Mouse (Mus musculus) C2C12 (cell line): ENCODE data around the gene Nob1. TPM values are rescaled to one million over a fixed set of nuclear protein-coding genes. Genes with fewer than 3 reads are reported as not detected.

Source experiments
- H3K27me3 ChIP-seq: one replicate; pipeline ENCODE4 v1.6.1; 2011; ENCODE audit not compliant: control insufficient read depth, insufficient read depth, insufficient read length
- H3K36me3 ChIP-seq: one replicate; pipeline ENCODE4 v1.6.1; 2011; ENCODE audit not compliant: control insufficient read depth, insufficient read depth
- H3K4me3 ChIP-seq: one replicate; pipeline ENCODE4 v1.5.1; 2011; ENCODE audit warnings: mild to moderate bottlenecking, control low read depth; ENCODE audit not compliant: poor library complexity, insufficient read depth, severe bottlenecking
- H3K79me2 ChIP-seq: one replicate; pipeline ENCODE4 v1.6.1; 2011; ENCODE audit not compliant: control insufficient read depth, insufficient read depth
- H3K79me3 ChIP-seq: one replicate; pipeline ENCODE4 v1.6.1; 2011; ENCODE audit warnings: low read depth, control low read depth
- H3ac ChIP-seq: one replicate; pipeline ENCODE3; 2011; ENCODE audit warnings: low read depth; ENCODE audit not compliant: control insufficient read depth, insufficient read length
- CEBPB ChIP-seq: IDR thresholded peaks from one replicate; pipeline ENCODE4 v1.6.1; 2011; ENCODE audit warnings: low read depth, mild to moderate bottlenecking, control low read depth, moderate library complexity
- CTCF ChIP-seq: IDR thresholded peaks from one replicate; pipeline ENCODE4 v1.5.1; 2011; ENCODE audit not compliant: control insufficient read depth, insufficient read depth, insufficient read length
- FOSL1 ChIP-seq: IDR thresholded peaks from one replicate; pipeline ENCODE4 v1.8.0; 2011; ENCODE audit warnings: mild to moderate bottlenecking, low read length; ENCODE audit not compliant: poor library complexity, insufficient read depth, severe bottlenecking
- MAX ChIP-seq: IDR thresholded peaks from one replicate; pipeline ENCODE4 v1.6.1; 2011; ENCODE audit warnings: mild to moderate bottlenecking, control low read depth
- MYOD1 ChIP-seq: IDR thresholded peaks from one replicate; pipeline ENCODE4 v1.6.1; 2011; ENCODE audit warnings: low read depth; ENCODE audit not compliant: control insufficient read depth, insufficient read length
- MYOG ChIP-seq: IDR thresholded peaks from one replicate; pipeline ENCODE4 v1.6.1; 2011; ENCODE audit not compliant: control insufficient read depth, insufficient read length; ENCODE audit errors: extremely low read depth
- USF1 ChIP-seq: IDR thresholded peaks from one replicate; pipeline ENCODE4 v1.6.1; 2011; ENCODE audit warnings: low read depth, mild to moderate bottlenecking, control low read depth, moderate library complexity
- polyA plus RNA-seq: library from polyadenylated mRNA; unstranded; fragments of >200 nt; fragmentation: generic; extraction: Trizol; gene quantifications from one replicate; pipeline ENCODE4 v1.2.1, GENCODE M21; 2012; ENCODE audit warnings: missing spikeins

The Nob1 gene
- polyA plus RNA-seq, 1 experiment: 94.5 TPM

DNA sequence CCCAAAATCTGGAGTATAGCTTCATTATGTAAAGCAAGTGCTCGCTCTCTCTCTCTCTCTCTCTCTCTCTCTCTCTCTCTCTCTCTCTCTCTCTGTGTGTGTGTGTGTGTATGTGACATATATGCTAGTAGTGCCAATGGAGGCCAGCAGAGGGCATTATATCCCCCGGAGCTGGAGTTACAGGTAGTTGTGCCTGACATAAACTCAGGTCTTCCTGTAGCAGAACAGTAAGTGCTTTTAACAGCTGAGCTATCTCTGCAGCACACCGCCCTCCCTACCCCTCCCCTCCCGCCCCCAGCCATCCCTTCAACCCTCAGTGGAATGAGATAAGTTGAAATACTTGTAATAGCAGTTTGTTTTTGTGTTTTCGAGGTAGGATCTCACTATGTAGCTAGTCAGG is 41.8 kb upstream of the Nob1 start:
- no peaks in the 10 kb centered on the region for H3K79me2 ChIP-seq
- no peaks in the 10 kb centered on the region for H3K27me3 ChIP-seq
- TF ChIP-seq FOSL1 (no peak), MYOD1 (no peak), USF1 (no peak), MAX (no peak), CTCF (no peak), CEBPB (no peak), MYOG (no peak)
- H3K4me3 ChIP-seq: no peak overlapping the region
- H3K79me3 ChIP-seq: no peaks in the 10 kb centered on the region
- H3K36me3 ChIP-seq: peaks cover 21% of the 10 kb centered on the region
- H3ac ChIP-seq: no peak overlapping the region

DNA sequence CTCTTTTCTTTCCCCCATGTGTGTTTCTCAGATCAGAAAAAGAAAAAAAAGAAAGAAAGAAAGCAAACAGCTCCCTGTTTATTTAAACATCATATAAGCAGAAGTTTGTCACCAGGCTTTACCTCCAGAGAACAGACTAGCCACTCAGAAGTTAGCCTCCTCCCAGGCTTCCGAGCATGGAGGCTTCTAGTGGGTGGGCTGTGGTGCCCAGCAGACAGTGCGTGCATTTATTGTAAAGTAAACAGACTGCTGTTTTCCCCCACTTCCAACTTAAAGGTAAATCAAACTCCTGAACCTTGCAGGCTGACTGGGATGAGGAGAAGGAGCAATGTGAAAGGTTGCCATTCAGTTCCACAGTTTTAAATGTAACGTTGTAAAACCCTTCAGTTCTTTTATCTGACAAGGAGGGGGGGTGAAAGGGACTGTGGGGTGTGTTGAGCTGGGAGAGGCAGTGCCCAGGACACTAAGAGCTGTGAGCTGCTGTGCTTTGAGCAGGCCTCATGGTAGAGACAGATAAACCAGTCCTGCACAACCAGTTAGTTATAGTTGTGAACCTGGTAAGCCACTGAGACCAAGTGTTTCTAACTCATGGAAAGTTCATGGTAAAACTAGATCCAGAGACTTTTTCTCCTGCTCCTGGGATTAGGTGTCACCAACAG is 40.6 kb upstream of the Nob1 start:
- peaks cover 21% of the 10 kb centered on the region for H3K36me3 ChIP-seq

DNA sequence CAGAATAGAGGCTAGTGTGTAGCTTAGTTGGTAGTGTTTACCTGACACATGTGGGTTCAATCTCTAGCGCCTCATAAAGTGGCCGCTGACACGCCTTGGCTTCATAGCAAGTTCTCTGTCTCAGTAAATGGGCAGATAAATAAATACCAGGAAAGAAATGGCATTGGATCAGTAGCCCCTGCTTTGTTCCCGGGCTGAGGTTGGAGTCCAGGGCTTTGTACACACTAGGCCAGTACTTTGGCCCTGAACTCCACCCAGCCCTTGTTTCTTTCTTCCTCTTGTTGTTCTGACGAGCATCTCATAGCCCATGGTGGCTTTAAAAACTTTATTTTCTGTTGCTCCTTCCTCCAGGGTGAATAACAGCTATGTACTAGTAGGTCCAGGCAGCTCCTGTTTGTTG is 37.6 kb upstream of the Nob1 start:
- no peak overlapping the region for H3K4me3 ChIP-seq
- no peaks in the 10 kb centered on the region for H3K79me3 ChIP-seq
- H3K27me3 ChIP-seq: no peaks in the 10 kb centered on the region
- no peak overlapping the region for H3ac ChIP-seq
- TF ChIP-seq MYOG (no peak), MYOD1 (no peak), FOSL1 (no peak), MAX (no peak), CTCF (no peak), CEBPB (no peak), USF1 (no peak)
- H3K79me2 ChIP-seq: no peaks in the 10 kb centered on the region
- H3K36me3 ChIP-seq: peaks cover 23% of the 10 kb centered on the region

More for the DNA sequence above, 40.6 kb upstream of the Nob1 start:
- no peak overlapping the region for H3K4me3 ChIP-seq
- no peaks in the 10 kb centered on the region for H3K79me2 ChIP-seq
- H3K27me3 ChIP-seq: no peaks in the 10 kb centered on the region
- H3ac ChIP-seq: no peak overlapping the region
- TF ChIP-seq MAX (no peak), CTCF (no peak), MYOG (no peak), CEBPB (no peak), USF1 (no peak), MYOD1 (no peak), FOSL1 (no peak)
- H3K79me3 ChIP-seq: no peaks in the 10 kb centered on the region

DNA sequence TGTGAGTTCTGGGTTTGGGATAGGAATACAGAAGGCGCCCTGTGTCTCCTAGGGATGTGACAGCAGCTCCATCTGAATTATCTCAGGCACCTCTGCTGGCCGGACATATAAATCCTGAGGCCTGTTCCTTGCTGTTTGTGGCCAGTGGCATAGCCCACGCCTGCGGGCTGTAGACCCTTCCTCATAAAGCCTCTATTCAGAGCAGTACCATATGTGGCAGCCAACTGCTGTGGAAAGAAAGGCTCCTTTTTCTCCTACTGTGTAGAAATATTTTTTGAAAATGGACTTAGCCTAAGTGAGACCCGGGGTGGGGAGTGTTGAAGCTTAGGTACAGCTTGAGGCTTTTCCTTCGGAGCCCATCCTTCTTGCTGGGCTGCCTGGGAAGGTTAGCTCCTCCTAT is 33.4 kb upstream of the Nob1 start:
- Histone ChIP-seq H3K36me3 (peaks cover 16% of the 10 kb centered on the region), H3K79me3 (no peaks in the 10 kb centered on the region), H3K27me3 (no peaks in the 10 kb centered on the region), H3ac (no peak overlapping the region), H3K4me3 (no peak overlapping the region), H3K79me2 (no peaks in the 10 kb centered on the region)
- TF ChIP-seq MYOD1 (no peak), FOSL1 (no peak), CEBPB (no peak), CTCF (no peak), MAX (no peak), MYOG (no peak), USF1 (no peak)

- no peaks in the 10 kb centered on the region for H3K79me2 ChIP-seq
- H3K79me3 ChIP-seq: no peaks in the 10 kb centered on the region
- peaks cover 10% of the 10 kb centered on the region for H3K36me3 ChIP-seq
- H3K27me3 ChIP-seq: no peaks in the 10 kb centered on the region
- TF ChIP-seq MAX (no peak), CEBPB (no peak), USF1 (no peak)
- no peak overlapping the region for H3K4me3 ChIP-seq
- no peak overlapping the region for H3ac ChIP-seq
These were observed 32.9 kb upstream of the Nob1 start for GRCm38 (mm10) chr8:107457725-107458124.

DNA sequence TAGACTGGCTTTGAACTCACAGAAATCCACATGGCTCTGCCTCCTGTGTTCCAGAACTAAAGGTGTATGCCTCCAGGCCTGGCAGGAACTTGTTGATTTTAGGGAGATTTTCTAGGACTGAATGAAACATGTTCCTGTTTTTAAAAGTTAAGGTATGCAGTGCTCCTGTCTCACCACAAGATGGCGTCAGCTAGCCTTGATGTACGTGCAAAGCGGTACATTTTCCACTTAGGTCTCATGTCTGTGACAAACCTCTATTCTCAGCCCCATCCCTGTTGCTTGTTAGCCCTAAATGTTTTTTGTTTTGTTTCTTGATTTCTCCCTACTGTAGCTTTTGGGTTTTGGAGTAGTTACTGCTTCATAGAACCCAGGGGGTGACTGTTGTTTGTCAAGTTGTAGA is 30.4 kb upstream of the Nob1 start:
- H3K79me3 ChIP-seq: peaks cover 1% of the 10 kb centered on the region
- TF ChIP-seq USF1: no peak
- no peak for TF ChIP-seq FOSL1
- no peak for TF ChIP-seq MYOD1
- TF ChIP-seq MYOG: no peak
- TF ChIP-seq CEBPB: no peak
- no peak for TF ChIP-seq MAX
- TF ChIP-seq CTCF: peak; percentile 70
- no peak overlapping the region for H3ac ChIP-seq
- peaks cover under 1% of the 10 kb centered on the region for H3K79me2 ChIP-seq
- no peak overlapping the region for H3K4me3 ChIP-seq
- H3K27me3 ChIP-seq: no peaks in the 10 kb centered on the region
- peaks cover 10% of the 10 kb centered on the region for H3K36me3 ChIP-seq
